Comparison of ENCODE assay signal across 13 mouse cellular contexts in genomic region chr2:127108986-127109385, GRCm38 (mm10).
"Had no signal": no experiment of that assay in that cellular context is flagged by ENCODE, and none has a peak within 500 bp of the region (broad histone marks: within the 10 kb centered on the region; RNA-seq: fewer than 3 reads in every experiment).

No protein-coding gene starts in this region.

- DNase-seq: lung, adult 18-20 months; lung, embryonic 14.5 days; lung, postnatal 10 days; lung, postnatal 4 days; midbrain, embryonic 14.5 days; retina, postnatal 1 day; right cerebral cortex, adult 18-20 months; right cerebral cortex, postnatal 25 days; right cerebral cortex, postnatal 4 days; spleen, adult 18-20 months; thymus, adult 18-20 months; thymus, postnatal 14 days; thymus, postnatal 4 days had no signal
